Mouse (Mus musculus) liver, postnatal 0 days (tissue): ENCODE results near the gene C330021F23Rik. TPM values are rescaled to one million over a fixed set of nuclear protein-coding genes. Genes with fewer than 3 reads are reported as not detected.

Source experiments
- ATAC-seq: fragments of 200-750 bp; cut with Nextera tagmentation; 2 replicates; pipeline ENCODE4 v1.8.0; 2017; ENCODE audit warnings: mild to moderate bottlenecking, moderate library complexity
- DNase-seq: peaks from one replicate; pipeline ENCODE4 v3.0.0-alpha.2; 2016
- H3K27ac ChIP-seq: fragments of 300-500 bp; sonication (generic); 2 replicates; pipeline ENCODE4 v1.5.1; 2014; ENCODE audit warnings: antibody characterized with exemption, moderate library complexity, mild to moderate bottlenecking, low read depth
- H3K27me3 ChIP-seq: fragments of 300-500 bp; sonication (generic); 2 replicates; pipeline ENCODE4 v1.6.1; 2014; ENCODE audit warnings: low read length, control low read depth, mixed read lengths; ENCODE audit not compliant: insufficient read depth
- H3K36me3 ChIP-seq: fragments of 300-500 bp; sonication (generic); replicated peaks from 2 replicates; pipeline ENCODE4 v1.6.1; 2014; ENCODE audit warnings: mild to moderate bottlenecking, control low read depth, low read length, moderate library complexity, mixed read lengths; ENCODE audit not compliant: insufficient read depth
- H3K4me1 ChIP-seq: fragments of 300-500 bp; sonication (generic); 2 replicates; pipeline ENCODE4 v1.6.1; 2014; ENCODE audit warnings: antibody characterized with exemption, mild to moderate bottlenecking, control low read depth; ENCODE audit not compliant: insufficient read depth
- H3K4me2 ChIP-seq: fragments of 300-500 bp; sonication (generic); 2 replicates; pipeline ENCODE4 v1.6.1; 2014; ENCODE audit warnings: low read depth, mild to moderate bottlenecking, low read length, moderate library complexity, mixed read lengths
- H3K4me3 ChIP-seq: fragments of 300-500 bp; sonication (generic); 2 replicates; pipeline ENCODE4 v1.5.1; 2014; ENCODE audit warnings: low read depth, low read length
- H3K9ac ChIP-seq: fragments of 300-500 bp; sonication (generic); replicated peaks from 2 replicates; pipeline ENCODE4 v1.6.1; 2014; ENCODE audit warnings: mild to moderate bottlenecking, moderate library complexity
- H3K9me3 ChIP-seq: fragments of 300-500 bp; sonication (generic); 2 replicates; pipeline ENCODE4 v1.6.1; 2016; ENCODE audit warnings: mild to moderate bottlenecking, control low read depth, low read length, mixed read lengths
- CTCF ChIP-seq: sonication (generic); IDR thresholded peaks from 2 replicates; pipeline ENCODE4 v1.5.1; 2016; ENCODE audit warnings: antibody characterized with exemption, low read depth
- EP300 ChIP-seq: IDR thresholded peaks from 2 replicates; pipeline ENCODE4 v1.6.1; 2016; ENCODE audit warnings: antibody characterized with exemption, low read depth, mild to moderate bottlenecking
- WGBS: fragments of 180-500 bp; shearing (Covaris S2); extraction: QIAGEN DNeasy Blood & Tissue Kit; methylation state at CpG from one replicate; pipeline ENCODE4 v1.1.7; 2014; ENCODE audit not compliant: insufficient replicate concordance; 5-methylcytosine and 5-hydroxymethylcytosine counted together
- polyA plus RNA-seq: library from polyadenylated mRNA; unstranded; fragments of >200 nt; fragmentation: Nextera tagmentation; extraction: Ambion mirVana; gene quantifications from 2 replicates; pipeline ENCODE4 v1.2.1, GENCODE M21; 2015

Gene C330021F23Rik
- polyA plus RNA-seq, 1 experiment from 2014 or later, result 0.89 TPM

DNA sequence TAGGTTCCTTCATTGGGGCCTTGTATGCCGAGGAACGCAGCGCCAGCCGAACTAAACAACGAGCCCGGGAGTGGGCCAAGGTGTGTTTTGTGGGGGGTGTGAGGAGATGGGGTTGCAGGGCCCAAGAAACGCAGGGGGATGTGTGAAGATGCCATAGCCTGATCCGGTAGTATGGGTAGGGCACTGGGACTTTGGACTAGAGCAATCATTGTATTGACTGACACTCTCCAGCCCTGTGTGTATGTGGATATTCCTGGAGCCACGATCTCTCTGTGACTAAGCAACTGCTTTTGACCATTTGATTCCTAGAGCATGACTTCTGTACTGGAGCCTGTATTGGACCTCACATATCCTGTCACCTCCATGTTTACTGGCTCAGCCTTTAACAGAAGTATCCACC is 30.9 kb upstream of the C330021F23Rik start:
- Histone ChIP-seq H3K27me3 (no peaks in the 10 kb centered on the region), H3K4me1 (peaks cover 9% of the 10 kb centered on the region), H3K9ac (no peak overlapping the region), H3K36me3 (peaks cover 44% of the 10 kb centered on the region), H3K4me2 (no peak overlapping the region), H3K27ac (no peak overlapping the region), H3K9me3 (no peaks in the 10 kb centered on the region), H3K4me3 (no peak overlapping the region)
- 89% methylated on average over 9 of the region's 9 CpGs for WGBS
- DNase-seq, result no peak
- ATAC-seq, result 0 out of 2 replicates have a peak, but pooled peaks have one; percentile 23
- TF ChIP-seq CTCF, result no peak
- TF ChIP-seq EP300, result no peak

DNA sequence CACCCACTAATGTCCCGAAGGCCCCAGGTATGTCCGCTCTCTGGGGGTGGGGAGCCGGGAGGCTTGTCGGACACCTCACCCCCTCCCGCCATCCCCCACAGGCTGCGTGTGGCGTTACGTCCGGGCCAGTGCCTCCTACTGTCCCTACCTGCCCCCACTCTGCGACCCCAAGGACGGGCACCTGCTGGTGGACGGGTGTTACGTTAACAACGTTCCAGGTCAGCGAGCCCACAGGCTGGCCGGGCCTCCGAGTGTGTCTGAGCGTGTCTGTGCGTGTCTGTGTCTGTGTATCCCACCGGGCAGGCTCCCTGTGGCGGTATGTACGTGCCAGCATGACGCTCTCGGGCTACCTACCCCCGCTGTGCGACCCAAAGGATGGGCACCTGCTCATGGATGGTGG is 30.1 kb upstream of the C330021F23Rik start:
- H3K4me3 ChIP-seq, result no peak overlapping the region
- ATAC-seq (no peak), DNase-seq (no peak)
- H3K36me3 ChIP-seq, result peaks cover 40% of the 10 kb centered on the region
- TF ChIP-seq EP300 (no peak), CTCF (no peak)
- 93% methylated on average over 26 of the region's 26 CpGs for WGBS
- no peak overlapping the region for H3K9ac ChIP-seq
- no peaks in the 10 kb centered on the region for H3K9me3 ChIP-seq
- H3K4me1 ChIP-seq, result peaks cover 9% of the 10 kb centered on the region
- H3K27ac ChIP-seq, result no peak overlapping the region
- H3K4me2 ChIP-seq, result no peak overlapping the region
- H3K27me3 ChIP-seq, result no peaks in the 10 kb centered on the region

DNA sequence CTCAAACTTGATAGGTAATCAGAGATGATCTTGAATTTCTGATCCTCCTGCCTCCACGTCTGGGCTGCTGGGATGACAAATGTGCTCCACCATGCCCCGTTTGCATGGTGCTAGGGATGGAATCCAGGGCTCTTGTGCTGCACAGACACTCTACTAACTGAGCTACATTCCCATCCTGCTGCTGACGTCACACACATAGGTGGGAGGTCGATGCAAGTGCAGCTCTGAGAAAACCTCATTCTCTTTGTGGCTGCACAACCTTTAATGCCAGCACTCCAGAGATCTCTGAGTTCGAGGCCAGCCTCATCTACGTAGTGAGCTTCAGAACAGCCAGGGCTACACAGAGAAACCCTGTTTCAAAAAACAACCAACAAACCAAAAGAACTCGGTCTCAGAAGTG is 28.6 kb upstream of the C330021F23Rik start:
- no peak overlapping the region for H3K4me2 ChIP-seq
- whole genome bisulfite sequencing, result 77% methylated on average over 7 of the region's 7 CpGs
- no peak overlapping the region for H3K27ac ChIP-seq
- peaks cover 47% of the 10 kb centered on the region for H3K36me3 ChIP-seq
- H3K4me1 ChIP-seq, result peaks cover 9% of the 10 kb centered on the region
- DNase-seq (no peak), ATAC-seq (no peak)
- no peaks in the 10 kb centered on the region for H3K27me3 ChIP-seq
- H3K9ac ChIP-seq, result no peak overlapping the region
- TF ChIP-seq EP300, result no peak
- no peak for TF ChIP-seq CTCF
- no peaks in the 10 kb centered on the region for H3K9me3 ChIP-seq
- H3K4me3 ChIP-seq, result no peak overlapping the region

DNA sequence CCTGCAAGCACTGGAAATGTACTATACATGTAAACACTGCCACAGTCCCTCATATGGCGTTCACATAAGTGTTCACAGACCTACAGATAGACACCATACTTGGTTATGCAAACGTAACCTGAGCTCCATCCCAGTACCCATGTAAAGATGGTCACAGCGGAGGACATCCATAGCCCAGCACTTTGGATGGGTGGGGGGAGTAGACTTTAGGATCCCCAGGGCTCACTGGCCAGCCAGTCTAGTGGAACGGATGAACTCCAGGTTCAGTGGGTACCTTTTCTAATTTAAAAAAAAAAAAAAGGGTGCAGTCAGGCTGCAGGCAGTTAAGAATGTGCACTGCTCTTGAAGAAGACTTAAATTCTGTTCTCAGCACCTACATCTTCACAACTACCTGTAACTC is 27.7 kb upstream of the C330021F23Rik start:
- no peak overlapping the region for H3K4me2 ChIP-seq
- no peak overlapping the region for H3K27ac ChIP-seq
- ATAC-seq (no peak), DNase-seq (no peak)
- WGBS, result 90% methylated on average over 4 of the region's 4 CpGs
- H3K9ac ChIP-seq, result no peak overlapping the region
- H3K36me3 ChIP-seq, result peaks cover 50% of the 10 kb centered on the region
- H3K4me3 ChIP-seq, result no peak overlapping the region
- H3K9me3 ChIP-seq, result no peaks in the 10 kb centered on the region
- H3K27me3 ChIP-seq, result no peaks in the 10 kb centered on the region
- TF ChIP-seq EP300 (no peak), CTCF (no peak)
- H3K4me1 ChIP-seq, result peaks cover 9% of the 10 kb centered on the region

DNA sequence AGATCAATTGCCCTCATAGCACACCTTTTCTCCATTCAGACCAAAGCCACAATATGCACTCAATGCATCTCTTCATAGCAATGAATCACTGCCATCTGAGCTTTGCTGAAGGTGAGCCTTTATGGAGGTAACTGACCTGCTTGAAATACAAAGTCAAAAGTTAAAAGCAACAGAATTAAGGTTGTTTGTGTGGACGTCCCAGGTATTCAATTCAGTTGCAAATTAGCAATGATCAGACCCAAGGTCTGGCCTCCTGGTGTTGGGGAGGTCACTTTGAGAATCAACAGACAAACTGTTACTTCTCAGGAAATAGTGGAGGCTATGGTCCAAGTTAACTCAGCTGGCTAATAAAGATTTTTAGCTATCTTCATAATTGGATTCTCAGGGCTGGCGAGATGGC is 21.3 kb upstream of the C330021F23Rik start:
- Histone ChIP-seq H3K27me3 (no peaks in the 10 kb centered on the region), H3K27ac (no peak overlapping the region), H3K4me2 (no peak overlapping the region), H3K9ac (no peak overlapping the region), H3K36me3 (peaks cover 15% of the 10 kb centered on the region), H3K4me1 (no peaks in the 10 kb centered on the region), H3K9me3 (no peaks in the 10 kb centered on the region), H3K4me3 (no peak overlapping the region)
- no peak for ATAC-seq
- WGBS, result 86% methylated on average over 2 of the region's 2 CpGs
- DNase-seq, result no peak
- TF ChIP-seq CTCF (no peak), EP300 (no peak)

DNA sequence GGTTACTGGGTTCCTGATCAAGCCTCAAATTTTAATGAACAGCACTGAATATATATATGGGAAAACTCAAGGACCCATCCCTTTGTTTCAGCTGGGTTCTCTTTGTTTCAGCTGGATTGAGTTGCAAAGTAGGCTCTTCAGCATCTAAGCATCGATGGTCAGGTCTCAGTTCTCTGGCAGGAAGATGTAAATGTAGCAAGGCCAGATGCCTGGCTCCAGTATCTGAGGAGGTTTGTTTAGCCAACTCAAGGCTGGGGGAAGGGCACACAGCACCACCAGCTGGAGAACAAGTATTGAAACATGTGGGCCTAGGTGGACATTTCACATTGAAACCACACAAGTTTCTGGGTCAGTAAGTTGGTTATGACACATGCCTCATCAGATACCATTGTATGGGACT is 15.6 kb upstream of the C330021F23Rik start:
- ATAC-seq (no peak), DNase-seq (no peak)
- TF ChIP-seq CTCF, result no peak
- TF ChIP-seq EP300, result no peak
- Histone ChIP-seq H3K4me1 (no peaks in the 10 kb centered on the region), H3K27me3 (no peaks in the 10 kb centered on the region), H3K4me3 (no peak overlapping the region), H3K9ac (no peak overlapping the region), H3K36me3 (no peaks in the 10 kb centered on the region), H3K9me3 (no peaks in the 10 kb centered on the region), H3K4me2 (no peak overlapping the region), H3K27ac (no peak overlapping the region)
- WGBS, result 76% methylated on average over 1 of the region's 1 CpGs

DNA sequence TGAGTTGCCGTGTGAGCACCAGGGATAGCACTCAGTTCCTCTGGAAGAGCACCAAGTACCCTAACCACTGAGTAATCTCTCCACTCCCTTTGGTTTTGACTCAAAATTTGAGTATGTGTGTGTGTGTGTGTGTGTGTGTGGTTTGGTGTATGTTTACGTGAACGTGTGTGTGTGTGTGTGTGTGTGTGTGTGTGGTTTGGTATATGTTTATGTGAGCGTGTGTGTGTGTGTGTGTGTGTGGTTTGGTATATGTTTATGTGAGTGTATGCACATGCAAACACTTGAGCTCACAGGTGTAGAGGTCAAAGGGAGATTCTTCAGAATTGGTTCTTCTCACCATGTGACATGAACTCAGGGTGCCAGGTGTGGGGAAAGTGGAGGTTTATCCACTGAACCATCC is 11.7 kb upstream of the C330021F23Rik start:
- Histone ChIP-seq H3K36me3 (no peaks in the 10 kb centered on the region), H3K27ac (no peak overlapping the region), H3K9ac (no peak overlapping the region), H3K9me3 (no peaks in the 10 kb centered on the region), H3K27me3 (no peaks in the 10 kb centered on the region), H3K4me2 (no peak overlapping the region), H3K4me1 (no peaks in the 10 kb centered on the region), H3K4me3 (no peak overlapping the region)
- no peak for TF ChIP-seq EP300
- no peak for TF ChIP-seq CTCF
- 59% methylated on average over 4 of the region's 4 CpGs for WGBS
- ATAC-seq, result peak; percentile 68
- no peak for DNase-seq
